Mouse (Mus musculus) spleen, postnatal 4 days (tissue): Measurements from ENCODE around the gene Fads3.

Source experiments
- DNase-seq, 2 experiments: peaks; one replicate each; pipeline ENCODE4 v3.0.0; 2022; ENCODE audit warnings: low spot score in 2 of 2

The Fads3 gene

DNA sequence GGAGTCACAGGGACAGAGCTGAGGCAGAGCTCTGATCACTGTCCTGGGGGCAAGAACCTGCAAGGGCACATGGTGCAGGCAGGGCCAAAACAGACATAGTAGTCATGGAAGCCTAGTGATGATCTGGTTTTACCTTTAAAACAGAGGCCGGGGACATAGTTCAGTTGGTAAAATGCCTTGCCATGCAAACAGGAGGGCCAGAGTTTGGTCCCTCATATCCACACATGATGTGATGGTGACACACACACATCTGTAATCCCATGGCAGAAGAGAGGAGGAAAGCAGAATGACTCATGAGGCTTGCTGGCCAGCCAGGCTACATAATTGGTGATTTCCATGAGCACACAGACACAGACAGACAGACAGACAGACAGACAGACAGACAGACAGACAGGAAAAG is 66.8 kb downstream of the Fads3 start:
- DNase-seq, result no peak

DNA sequence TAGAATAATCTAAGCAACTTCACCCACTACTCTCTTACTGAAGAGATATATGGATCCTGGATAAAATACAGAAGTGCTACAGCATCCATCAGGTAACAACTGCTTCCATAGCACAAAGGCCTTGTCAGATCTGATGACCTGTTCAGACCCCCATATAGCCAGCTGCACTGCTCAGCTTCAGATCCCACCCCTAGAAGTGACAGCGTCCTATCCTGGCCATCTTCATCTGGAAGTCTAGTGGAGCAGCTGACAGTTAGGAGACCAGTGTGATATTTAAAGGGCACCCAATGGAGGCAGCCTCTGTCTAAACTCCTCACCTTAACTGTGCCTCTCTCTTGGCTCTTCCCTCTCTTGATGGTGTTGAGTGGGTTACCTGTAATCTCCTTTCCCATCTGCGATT is 67.3 kb downstream of the Fads3 start:
- DNase-seq, result no peak
